Mouse (Mus musculus) kidney, adult 9 months (tissue): ENCODE data around the gene Hprt.
A peak's percentile ranks its signal among the peaks of the same experiment; 100 is the strongest.
"Not testable (repeated sequence)": the region's sequence is repeated elsewhere in the genome, so short reads cannot be mapped to it uniquely, and the experiment has no call there.

Source experiments
- DNase-seq: peaks from one replicate; pipeline ENCODE4 v3.0.0; 2022

The Hprt gene

DNA sequence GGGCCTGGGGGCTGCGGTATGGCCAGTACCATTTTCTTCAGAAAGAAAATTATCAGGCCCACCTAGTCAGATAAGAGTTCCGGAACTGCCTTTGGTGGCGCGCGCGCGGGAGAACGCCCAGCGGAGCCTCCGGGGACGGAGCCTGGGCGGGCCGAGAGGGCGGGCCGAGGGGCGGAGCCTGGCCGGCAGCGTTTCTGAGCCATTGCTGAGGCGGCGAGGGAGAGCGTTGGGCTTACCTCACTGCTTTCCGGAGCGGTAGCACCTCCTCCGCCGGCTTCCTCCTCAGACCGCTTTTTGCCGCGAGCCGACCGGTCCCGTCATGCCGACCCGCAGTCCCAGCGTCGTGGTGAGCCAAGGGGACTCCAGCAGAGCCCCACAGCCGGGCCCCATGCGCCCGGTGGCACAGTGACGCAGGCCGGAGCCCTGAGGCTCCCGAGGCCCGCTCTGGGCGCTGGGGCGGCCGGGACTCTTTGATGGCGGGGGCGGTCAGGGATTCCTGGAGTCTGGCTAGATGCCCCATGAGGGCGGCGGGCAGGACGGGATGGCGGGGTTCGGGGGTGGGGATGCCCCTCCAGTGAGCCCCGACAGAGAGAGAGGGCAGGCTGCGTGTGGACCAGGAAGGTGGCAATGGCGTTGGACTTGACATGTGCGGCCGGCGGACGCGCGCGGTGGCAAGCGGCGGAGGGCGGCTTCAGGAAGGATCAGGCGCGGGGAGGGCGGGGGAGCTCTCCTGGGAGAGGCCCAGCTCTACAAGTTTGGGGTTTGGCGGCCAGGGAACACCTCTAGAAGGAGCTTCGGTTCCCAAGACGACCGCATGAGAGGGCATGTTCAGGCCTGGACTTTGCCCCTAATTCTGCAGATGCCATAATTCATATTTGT lies at the start of gene Hprt:
Gene Hprt, plus strand, starts transcription at position 233 of the 879 bp plus-strand sequence.
- peak; percentile 89 for DNase-seq

DNA sequence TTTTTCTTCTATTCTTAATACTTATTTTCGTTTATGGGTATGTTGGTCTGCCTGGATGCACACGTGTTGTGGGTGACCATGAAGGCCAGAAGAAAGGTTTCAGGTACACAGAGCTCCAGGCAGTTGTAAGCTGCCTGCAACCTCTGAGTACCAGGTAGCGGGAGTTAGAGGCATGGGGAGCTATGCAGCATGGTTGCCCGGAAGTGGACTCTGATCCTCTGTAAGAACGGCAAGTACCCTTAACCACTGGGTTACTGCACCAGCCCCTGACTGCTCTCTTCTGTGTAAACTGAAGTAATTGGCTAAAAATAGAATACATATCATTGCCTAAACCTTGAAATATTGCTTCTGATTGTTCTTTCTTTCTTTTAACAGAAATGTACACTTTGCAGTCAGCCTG lies 42.4 kb upstream of the Hprt start:
- DNase-seq: no peak

DNA sequence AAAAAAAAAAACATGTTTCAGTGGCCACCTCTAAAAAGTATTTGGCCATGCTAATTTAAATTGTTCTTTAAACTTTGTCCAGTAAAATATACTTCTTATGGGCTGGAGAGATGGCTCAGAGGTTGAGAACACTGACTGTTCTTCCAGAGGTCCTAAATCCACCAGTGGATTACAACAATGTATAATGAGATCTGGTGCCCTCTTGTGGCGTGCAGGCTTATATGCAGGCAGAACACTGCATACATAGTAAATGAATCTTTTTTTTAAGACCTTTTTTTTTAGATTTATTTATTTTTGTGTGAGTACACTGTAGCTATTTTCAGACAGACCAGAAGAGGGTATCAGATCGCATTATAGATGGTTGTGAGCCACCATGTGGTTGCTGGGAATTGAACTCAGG lies 38.2 kb upstream of the Hprt start:
- peak; percentile 25 for DNase-seq

DNA sequence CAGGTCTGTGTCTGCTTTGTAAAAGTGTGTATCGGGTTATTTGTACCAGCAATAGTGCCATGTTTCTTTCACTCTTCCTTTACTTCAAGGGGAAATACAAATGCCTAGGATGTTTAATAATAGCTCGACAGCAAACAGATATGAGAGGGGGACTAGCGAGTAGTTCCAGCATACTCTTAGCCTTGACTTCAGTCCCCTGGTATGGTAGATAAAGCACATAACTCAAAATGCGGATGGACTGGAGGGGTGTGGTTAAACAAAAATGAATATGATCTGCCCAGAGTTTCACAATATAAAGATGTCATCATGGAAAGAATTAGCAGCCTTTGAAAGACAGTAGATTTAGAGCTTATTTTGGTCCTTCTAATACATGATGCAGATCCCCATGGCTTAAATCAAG lies 31.0 kb upstream of the Hprt start:
- DNase-seq: no peak

DNA sequence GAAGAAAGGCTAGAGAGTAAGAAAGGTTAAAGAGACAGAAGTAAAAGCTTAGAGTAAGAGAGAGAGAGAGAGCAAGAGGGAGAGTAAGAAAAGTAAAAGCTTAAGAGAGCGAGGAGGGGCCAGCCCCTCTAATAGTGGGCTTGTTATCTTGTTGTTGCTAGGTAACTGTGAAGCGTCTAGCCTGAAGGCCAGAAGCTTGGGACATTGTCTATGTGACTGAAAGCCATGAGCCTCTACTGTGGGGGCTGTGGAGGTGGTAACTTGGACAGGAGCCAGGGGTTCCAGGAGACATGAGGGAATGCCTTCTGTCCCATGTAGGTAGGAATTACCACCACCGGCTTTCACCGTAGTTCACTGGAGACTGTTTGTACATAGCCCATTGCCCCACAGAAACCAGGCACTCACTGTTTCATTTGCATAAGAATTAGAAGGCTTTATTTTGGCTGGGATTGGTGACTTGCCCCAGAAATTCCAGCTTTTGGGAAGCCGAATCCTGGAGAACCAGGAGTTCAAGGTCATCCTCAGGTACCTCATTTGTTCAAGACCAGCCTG lies 26.3 kb upstream of the Hprt start:
- DNase-seq: no peak

DNA sequence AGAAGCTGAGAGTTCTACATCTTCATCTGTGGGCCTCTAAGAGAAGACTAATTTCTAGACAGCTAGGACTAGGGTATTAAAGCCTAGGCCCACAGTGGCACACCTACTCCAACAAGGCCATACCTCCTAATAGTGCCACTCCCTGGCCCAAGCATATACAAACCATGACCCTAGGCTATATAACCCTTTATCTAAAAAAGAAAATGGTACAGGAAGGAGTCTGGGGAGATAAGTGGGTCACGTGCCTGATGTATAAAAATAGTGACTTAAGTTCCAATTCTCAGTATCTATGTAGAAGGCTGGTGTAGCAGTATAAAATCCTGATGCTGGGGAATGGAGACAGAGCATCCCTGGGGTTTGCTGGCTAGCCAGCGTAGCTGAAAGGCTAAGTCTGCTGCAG lies 22.8 kb upstream of the Hprt start:
- DNase-seq: no peak

DNA sequence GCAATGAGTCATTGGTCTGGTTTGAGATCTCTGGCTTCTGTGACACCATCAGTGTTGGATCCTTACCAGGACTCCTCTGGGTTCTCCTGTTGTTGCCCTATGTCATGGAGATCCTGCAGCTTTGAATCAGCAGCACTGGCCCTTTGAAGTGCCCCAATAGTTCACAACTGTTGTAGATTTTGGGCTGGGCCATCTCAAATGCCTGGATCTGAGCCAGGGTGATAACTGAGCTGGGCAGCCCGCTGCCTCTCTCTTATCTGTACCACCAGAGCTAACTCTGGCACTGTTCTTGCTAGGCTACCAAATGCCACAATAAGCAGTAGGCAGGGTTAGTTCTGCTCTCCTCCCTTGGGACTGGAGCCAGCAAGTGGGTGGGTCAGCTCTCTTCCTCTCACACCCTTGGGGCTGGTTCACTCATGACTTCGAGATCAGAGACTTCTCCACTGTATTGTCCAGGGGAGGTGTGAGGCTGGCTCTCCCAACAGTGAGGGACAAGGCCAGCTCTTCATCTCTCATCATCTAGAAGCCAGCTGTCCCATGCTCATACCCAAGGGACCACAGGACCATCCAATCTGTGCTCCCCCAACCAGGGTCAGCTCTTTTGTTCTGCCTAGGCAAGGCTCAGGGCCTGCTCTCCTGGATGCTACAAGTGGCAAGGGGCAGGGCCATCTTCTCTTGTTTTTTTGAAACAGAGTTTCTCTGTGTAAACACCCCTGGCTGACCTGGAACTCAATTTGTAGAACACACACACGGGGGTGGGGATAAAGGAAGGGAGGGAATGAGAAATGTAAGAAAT lies 16.5 kb upstream of the Hprt start:
- no peak for DNase-seq

DNA sequence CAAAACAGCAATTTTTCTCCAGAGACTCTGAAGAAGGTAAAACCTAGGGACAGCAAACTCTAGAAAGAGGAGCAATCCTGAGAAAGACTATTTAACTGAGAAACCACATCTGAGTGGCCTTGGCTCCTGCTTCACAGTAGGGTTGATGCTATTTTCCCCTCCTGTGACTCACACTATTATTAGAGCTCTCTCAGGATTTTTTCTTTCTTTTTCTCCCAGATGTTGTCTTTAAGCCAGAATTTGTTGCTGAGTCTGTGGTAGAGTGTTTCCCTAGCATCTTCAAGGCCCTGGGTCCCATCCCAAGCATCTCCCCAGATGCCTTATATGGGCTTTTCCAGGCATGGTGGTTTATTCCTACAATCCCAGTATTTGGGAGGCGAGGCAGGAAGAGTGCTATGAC lies 15.8 kb upstream of the Hprt start:
- DNase-seq: no peak

DNA sequence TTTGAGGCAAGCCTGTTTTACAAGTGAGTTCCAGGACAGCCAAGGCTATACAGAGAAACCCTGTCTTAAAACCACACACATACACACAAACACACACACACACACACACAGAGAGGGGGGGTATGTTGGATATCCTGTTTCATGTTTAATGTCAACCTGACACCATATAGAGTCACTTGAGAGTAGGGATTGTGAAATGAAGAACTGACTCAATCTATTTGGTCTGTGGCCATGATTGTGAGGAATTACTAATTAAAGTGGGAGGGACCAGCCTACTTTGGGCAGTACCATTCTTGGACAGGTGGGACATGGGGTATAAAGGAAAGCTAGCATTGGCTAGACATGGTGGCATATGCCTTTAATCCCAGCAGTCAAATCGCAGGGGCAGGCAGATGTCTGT lies 15.3 kb upstream of the Hprt start:
- DNase-seq: no peak

DNA sequence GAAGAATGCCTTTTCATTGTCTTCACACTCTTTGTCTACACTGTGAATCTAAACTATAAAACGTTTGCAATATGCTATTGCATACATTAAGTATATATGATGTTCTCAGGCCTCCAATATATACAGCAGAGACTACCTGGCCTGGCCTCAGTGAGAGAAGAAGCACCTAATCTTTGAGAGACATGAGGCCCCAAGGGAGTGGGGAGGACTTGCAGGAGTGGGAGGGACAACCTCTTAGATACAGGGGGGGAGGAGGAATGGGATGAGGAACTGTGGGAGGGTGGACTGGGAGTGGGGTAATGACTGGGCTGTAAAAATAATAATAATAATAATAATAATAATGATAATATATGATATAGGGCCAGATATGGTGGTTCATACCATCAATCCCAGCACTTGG lies 9.4 kb upstream of the Hprt start:
- DNase-seq: no peak

DNA sequence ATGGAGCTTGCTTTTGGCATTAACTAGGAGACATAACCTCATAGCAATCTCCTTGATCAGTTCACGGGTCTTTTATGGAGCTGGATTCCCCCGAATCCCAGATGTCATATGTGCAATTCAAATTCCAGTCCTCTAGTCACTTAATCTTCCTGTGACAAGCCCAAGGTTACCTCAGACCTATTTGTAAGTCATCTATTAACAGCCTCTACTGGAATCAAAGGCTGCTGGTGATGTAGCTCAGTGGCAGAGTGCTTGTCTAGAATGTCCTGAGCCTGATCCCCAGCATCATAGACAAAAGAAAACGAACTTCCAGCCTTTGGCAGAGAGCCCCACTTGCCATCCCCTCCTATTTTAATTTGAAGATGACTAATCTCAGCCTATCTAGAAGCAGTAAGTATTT lies 6.6 kb upstream of the Hprt start:
- DNase-seq: no peak

DNA sequence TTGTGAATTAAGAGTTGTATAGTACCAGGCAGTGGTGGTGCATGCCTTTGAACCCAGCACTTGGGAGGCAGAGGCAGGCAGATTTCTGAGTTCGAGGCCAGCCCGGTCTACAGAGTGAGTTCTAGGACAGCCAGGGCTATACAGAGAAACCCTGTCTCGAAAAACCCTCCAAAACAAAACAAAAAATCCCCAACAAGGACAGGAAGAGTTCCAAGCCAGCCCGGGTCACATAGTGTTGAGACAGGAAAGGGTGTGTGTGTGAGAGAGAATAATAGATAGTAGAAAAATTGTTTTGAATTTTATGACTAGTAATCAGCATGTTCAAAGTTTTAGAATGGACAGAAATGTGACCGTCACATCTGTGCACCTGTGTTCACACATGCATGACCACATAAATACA lies 6.8 kb downstream of the Hprt start:
- not testable (repeated sequence) for DNase-seq

DNA sequence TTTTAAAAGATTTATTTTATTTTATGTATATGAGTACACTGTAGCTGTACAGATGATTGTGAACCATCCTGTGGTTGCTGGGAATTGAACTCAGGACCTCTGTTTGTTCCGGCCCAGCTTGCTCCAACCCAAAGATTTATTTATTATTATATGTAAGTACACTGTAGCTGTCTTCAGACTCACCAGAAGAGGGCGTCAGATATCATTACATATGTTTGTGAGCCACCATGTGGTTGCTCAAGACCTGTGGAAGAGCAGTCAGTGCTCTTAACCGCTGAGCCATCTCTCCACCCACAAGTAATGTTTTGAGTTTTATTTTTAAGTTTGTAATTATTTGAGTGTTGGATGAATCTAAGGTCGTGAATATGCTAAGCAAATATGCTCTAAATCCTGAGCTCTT lies 16.9 kb downstream of the Hprt start:
- not testable (repeated sequence) for DNase-seq

DNA sequence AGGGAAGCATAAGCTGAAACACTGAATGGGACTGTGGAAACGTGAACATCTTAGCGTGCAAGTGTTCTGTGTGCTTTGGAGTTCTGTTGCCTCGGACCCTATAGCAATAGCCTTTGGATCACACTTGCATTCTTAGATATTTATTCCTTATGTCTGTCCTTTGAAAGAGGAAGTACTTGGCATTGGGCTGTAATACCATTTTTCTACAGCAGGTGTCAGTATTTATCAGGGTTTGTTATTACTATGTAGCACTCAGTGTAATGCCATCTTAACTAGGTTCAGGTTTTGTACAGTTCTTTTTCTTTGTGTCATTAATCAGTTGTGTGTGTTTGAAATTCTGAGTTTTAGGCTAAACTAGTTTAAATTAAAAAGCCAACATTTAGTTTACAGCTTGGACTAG lies 18.1 kb downstream of the Hprt start:
- peak; percentile 59 for DNase-seq

DNA sequence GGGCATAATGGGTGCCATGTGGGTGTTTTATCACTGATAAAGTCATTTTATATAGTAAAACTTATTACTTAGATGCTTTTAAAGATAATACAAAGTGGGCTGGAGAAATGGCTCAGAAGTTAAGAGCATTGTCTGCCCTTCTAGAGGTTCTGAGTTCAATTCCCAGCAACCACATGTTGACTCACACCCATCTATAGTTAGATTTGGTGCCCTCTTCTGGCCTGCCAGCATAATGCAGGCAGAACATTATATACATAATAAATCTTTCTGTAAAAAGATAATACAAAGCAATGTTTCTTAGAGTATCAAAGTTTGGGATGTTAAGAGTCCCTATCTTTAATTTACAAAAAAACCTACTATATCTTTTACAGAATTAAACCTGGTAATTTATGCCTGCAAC lies 27.6 kb downstream of the Hprt start:
- DNase-seq: no peak

DNA sequence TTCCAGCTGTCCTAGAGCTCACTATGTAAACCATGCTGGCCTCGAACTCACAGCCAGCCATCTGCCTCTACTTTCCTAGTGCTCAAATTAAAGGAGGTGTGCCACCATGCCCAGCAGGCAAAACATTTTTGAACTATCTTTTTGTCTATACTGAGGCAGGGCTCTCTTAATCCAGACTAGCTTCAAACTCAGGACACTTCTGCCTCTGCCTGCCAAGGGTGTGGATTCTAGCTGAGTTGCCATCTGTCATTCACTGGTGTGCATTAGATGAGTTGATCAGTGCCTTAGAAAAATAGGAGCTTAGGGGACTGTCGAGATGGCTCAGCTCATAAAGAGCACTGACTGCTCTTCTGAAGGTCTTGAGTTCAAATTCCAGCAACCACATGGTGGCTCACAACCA lies 35.1 kb downstream of the Hprt start:
- no peak for DNase-seq

DNA sequence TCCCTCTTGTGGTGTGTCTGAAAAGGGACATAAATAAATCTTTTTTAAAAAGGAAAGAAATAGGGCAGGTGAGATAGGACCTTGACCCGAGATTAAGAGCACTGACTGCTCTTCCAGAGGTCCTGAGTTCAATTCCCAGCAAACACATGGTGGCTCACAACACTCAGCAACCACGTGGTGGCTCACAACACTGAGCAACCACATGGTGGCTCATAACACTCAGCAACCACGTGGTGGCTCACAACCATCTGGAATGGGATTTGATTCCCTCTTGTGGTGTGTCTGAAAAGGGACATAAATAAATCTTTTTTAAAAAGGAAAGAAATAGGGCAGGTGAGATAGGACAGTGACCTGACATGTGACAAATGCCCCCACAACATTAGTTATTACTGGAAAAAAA lies 36.3 kb downstream of the Hprt start:
- DNase-seq: peak; percentile 6

DNA sequence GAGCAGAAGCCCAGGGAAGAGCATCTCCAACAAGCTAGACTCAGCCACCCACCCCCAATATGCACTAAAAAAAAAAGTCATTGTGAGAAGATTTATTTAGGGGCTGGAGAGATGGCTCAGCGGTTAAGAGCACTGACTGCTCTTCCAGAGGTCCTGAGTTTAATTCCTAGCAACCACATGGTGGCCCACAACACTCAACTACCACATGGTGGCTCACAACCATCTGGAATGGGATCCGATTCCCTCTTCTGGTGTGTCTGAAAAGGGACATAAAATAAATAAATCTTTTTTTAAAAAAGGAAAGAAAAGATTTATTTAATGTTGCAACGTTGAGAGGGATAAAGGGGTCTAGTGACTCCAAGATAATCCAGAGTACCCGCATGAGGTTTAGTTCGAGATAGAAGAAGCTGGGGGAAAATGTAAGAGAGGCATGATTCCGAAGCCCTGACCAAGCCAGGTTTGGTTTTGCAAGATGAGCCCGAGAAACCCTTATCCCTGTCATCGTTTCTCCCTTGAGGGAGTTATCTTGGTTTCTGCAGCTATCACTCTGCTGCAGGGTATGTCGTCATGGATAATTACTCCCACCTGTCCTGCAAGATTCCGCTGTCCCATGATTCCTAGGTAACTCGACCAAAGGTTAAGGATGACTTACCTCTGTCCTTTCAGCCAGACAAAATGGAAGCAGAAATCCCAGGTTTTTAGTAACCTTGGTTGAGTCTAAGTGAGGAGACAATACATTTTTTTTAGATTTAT lies 37.7 kb downstream of the Hprt start:
- no peak for DNase-seq

DNA sequence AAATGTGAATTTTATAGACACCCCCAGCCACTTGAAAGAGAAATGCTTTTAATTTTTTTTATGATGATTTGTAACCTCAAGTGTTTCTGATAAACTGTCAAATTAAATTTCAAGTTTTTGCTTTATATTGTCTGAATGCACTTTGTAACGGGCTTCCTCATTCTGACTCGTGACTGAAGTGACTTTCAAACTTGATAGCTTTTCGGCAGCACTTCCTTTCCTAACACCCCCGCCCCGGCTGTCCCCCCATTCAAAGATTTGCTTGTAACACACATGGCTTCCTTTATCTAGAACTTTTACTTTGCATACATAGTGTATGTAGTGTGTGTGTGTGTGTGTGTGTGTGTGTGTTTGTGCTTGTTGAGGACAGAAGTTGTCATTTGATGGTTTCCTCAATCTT lies 41.6 kb downstream of the Hprt start:
- DNase-seq: no peak

DNA sequence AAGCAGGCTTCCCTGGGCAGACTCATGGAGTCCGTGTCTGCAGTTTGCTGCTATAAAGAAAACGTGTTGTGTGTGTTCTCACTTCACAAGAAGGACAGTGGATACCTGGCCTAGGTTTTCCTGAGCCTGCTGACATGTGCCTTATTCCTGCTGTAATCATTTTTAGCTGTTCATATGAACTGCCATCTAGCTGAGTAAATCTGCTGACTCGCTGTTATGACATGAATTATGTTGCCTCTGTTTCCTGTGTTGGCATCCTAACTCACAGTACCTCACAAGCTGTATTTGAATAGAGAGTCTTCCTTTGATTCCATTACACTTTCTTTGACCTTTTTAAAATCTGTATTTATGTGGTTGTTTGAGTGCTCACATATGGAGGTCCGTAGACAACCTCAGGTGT lies 50.3 kb downstream of the Hprt start:
- DNase-seq: no peak

DNA sequence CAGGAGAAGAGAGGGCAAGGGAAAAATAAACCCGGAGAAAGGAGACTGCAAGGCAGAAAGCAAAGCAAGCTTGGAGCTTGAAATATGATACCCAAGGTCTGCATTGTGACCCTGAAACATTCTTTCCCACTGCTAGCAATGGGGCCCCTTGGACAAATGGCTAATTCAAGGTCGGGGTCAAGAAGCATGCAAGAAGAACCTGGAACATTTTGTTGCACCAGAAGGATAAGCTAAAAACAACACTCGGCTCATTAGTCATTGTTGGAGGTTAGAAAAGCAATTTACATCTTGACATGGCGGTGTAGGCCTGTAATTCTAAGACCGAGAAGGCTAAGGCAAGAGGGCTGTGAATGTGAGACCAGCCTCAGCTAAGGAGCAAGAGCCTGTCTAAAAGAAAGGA lies 51.7 kb downstream of the Hprt start:
- no peak for DNase-seq

DNA sequence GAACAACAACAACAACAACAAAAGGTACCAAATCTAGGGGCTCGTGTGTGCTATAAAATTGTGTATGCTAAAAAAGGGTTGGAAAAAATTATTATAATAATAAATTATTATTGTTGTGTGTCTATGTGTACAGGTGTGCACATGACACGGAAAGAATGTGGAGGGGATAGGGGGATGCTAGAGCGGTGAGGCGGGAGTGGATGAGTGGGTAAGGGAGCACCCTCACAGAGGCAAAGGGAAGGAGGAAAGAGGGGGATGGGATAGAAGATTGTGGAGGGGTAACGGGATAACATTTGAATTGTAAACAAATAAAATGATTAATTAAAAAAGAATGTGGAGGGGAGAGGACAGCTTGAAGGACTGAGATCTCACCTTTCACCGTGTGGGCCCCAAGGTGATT lies 52.2 kb downstream of the Hprt start:
- DNase-seq: no peak

DNA sequence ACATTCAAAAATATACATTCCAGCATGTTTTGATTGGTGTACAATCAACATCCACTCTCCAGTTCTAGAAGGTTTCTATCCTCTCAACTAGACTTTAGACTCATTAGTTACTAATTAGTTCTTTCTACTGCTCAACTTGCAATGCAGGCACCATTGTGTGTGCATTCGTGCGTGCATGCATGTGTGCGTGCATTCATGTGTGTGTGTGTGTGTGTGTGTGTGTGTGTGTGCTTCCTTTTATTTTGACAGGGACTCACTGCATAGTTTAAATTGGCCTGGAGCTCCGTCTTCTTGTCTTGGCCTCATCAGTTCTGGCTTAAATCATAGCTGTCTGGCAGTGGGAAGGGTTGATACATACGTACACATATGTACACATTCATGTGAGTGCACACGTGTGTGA lies 53.1 kb downstream of the Hprt start:
- DNase-seq: no peak
